Mouse (Mus musculus): ENCODE measurements around the gene Hist1h2bh. TPM values are rescaled to one million over a fixed set of nuclear protein-coding genes. Genes with fewer than 3 reads are reported as not detected.
A peak's percentile ranks its signal among the peaks of the same experiment; 100 is the strongest.

Hist1h2bh gene
- polyA plus RNA-seq, 1 experiment from 2014 or later, result 0.73 TPM

GRCm38 (mm10) chr13:23498653-23499052, 44.5 kb downstream of the Hist1h2bh start:
- no peak for DNase-seq (ENCODE audit: low spot score)
- peak overlapping the region; percentile 73 for H3K27ac ChIP-seq
- no peaks in the 10 kb centered on the region for H3K36me3 ChIP-seq
- no peaks in the 10 kb centered on the region for H3K27me3 ChIP-seq (ENCODE audit: insufficient read depth, poor library complexity, severe bottlenecking)
- H3K4me3 ChIP-seq, result peak overlapping the region; percentile 62
- no peaks in the 10 kb centered on the region for H3K9me3 ChIP-seq
- WGBS, result 3% methylated on average over 10 of the region's 10 CpGs
- H3K4me1 ChIP-seq, result peaks cover 8% of the 10 kb centered on the region

- WGBS, result 1% methylated on average over 19 of the region's 19 CpGs
- DNase-seq (ENCODE audit: low spot score), result peak; percentile 86
- peak overlapping the region; percentile 62 for H3K4me3 ChIP-seq
- peaks cover 6% of the 10 kb centered on the region; the same call in 1 of the 2 replicates for H3K4me1 ChIP-seq
- no peaks in the 10 kb centered on the region for H3K36me3 ChIP-seq
- peak overlapping the region; percentile 73 for H3K27ac ChIP-seq
- no peaks in the 10 kb centered on the region for H3K27me3 ChIP-seq (ENCODE audit: insufficient read depth, poor library complexity, severe bottlenecking)
- H3K9me3 ChIP-seq, result no peaks in the 10 kb centered on the region
Measured at GRCm38 (mm10) chr13:23497656-23498321, 45.4 kb downstream of the Hist1h2bh start.

GRCm38 (mm10) chr13:23495526-23495925, 47.7 kb downstream of the Hist1h2bh start:
- Histone ChIP-seq H3K4me3 (no peak overlapping the region), H3K9me3 (no peaks in the 10 kb centered on the region), H3K36me3 (no peaks in the 10 kb centered on the region), H3K27ac (no peak overlapping the region), H3K4me1 (peaks cover 6% of the 10 kb centered on the region; the same call in 1 of the 2 replicates), H3K27me3 (ENCODE audit: insufficient read depth, poor library complexity, severe bottlenecking) (no peaks in the 10 kb centered on the region)
- no peak for DNase-seq (ENCODE audit: low spot score)
- 72% methylated on average over 6 of the region's 6 CpGs for WGBS

- no peaks in the 10 kb centered on the region for H3K36me3 ChIP-seq
- peaks cover 11% of the 10 kb centered on the region for H3K4me1 ChIP-seq
- no peak for DNase-seq (ENCODE audit: low spot score)
- no peaks in the 10 kb centered on the region for H3K9me3 ChIP-seq
- H3K27me3 ChIP-seq (ENCODE audit: insufficient read depth, poor library complexity, severe bottlenecking), result peaks cover 7% of the 10 kb centered on the region; the same call in 1 of the 2 replicates
- H3K4me3 ChIP-seq, result peak overlapping the region; percentile 58
- H3K27ac ChIP-seq, result peak overlapping the region; percentile 72
- WGBS, result 3% methylated on average over 14 of the region's 14 CpGs
Measured at GRCm38 (mm10) chr13:23491990-23492389, 51.2 kb downstream of the Hist1h2bh start.

Small RNAs within 50 kb of the gene (microRNA-seq; reads per million reads assigned to microRNA genes)
- not detected for gene Gm44297
- not detected for gene Gm44359
- gene Gm44394, result not detected
- 2.5 reads per million, percentile 2 among the genes with 10 or more reads in this experiment for gene n-TStga1

Other genes starting within 250 kb of the Hist1h2bh start
- gene Zfp322a, start 174.2 kb downstream of the Hist1h2bh start, polyA plus RNA-seq (2016; fragmentation: Nextera tagmentation; extraction: Ambion mirVana), result 39.0 and 42.2 TPM in 2 replicates
- 10.1 and 13.0 TPM in 2 replicates for gene Abt1, start 119.5 kb downstream of the Hist1h2bh start, polyA plus RNA-seq (2016; fragmentation: Nextera tagmentation; extraction: Ambion mirVana)
- gene Btn1a1, start 77.5 kb downstream of the Hist1h2bh start, polyA plus RNA-seq (2016; fragmentation: Nextera tagmentation; extraction: Ambion mirVana), result 0.04 and 0.96 TPM in 2 replicates
- 0.30 and 0.75 TPM in 2 replicates for gene Btn2a2, start 54.5 kb downstream of the Hist1h2bh start, polyA plus RNA-seq (2016; fragmentation: Nextera tagmentation; extraction: Ambion mirVana)
- 2.5 and 2.8 TPM in 2 replicates for gene Hist1h4h, start 12.3 kb downstream of the Hist1h2bh start, polyA plus RNA-seq (2016; fragmentation: Nextera tagmentation; extraction: Ambion mirVana)
- 1.7 and 4.9 TPM in 2 replicates for gene Hist1h2af, start 9.5 kb downstream of the Hist1h2bh start, polyA plus RNA-seq (2016; fragmentation: Nextera tagmentation; extraction: Ambion mirVana)
- gene Hist1h3g, start 8.0 kb downstream of the Hist1h2bh start, polyA plus RNA-seq (2016; fragmentation: Nextera tagmentation; extraction: Ambion mirVana), result 3.2 and 3.5 TPM in 2 replicates
- 0.31 and 0.99 TPM in 2 replicates for gene Hist1h3f, start 660 bp upstream of the Hist1h2bh start, polyA plus RNA-seq (2016; fragmentation: Nextera tagmentation; extraction: Ambion mirVana)
- gene Hist1h4f, start 8.3 kb upstream of the Hist1h2bh start, polyA plus RNA-seq (2016; fragmentation: Nextera tagmentation; extraction: Ambion mirVana), result 0.51 TPM in 1 of 2 replicates, not detected in the other
- 0.17 and 0.36 TPM in 2 replicates for gene Hist1h1d, start 9.9 kb upstream of the Hist1h2bh start, polyA plus RNA-seq (2016; fragmentation: Nextera tagmentation; extraction: Ambion mirVana)
- gene Hist1h3e, start 19.0 kb upstream of the Hist1h2bh start, polyA plus RNA-seq (2016; fragmentation: Nextera tagmentation; extraction: Ambion mirVana), result 3.0 and 3.5 TPM in 2 replicates
- 39.9 and 49.4 TPM in 2 replicates for gene Hist1h2ae, start 27.8 kb upstream of the Hist1h2bh start, polyA plus RNA-seq (2016; fragmentation: Nextera tagmentation; extraction: Ambion mirVana)
- gene Hist1h2bg, start 28.0 kb upstream of the Hist1h2bh start, polyA plus RNA-seq (2016; fragmentation: Nextera tagmentation; extraction: Ambion mirVana), result 2.8 and 4.8 TPM in 2 replicates
- 1.1 and 1.8 TPM in 2 replicates for gene Hist1h2bf, start 30.8 kb upstream of the Hist1h2bh start, polyA plus RNA-seq (2016; fragmentation: Nextera tagmentation; extraction: Ambion mirVana)
- gene Hist1h2ad, start 31.0 kb upstream of the Hist1h2bh start, polyA plus RNA-seq (2016; fragmentation: Nextera tagmentation; extraction: Ambion mirVana), result 0.54 and 1.1 TPM in 2 replicates
- 1.4 and 5.3 TPM in 2 replicates for gene Hist1h3d, start 32.4 kb upstream of the Hist1h2bh start, polyA plus RNA-seq (2016; fragmentation: Nextera tagmentation; extraction: Ambion mirVana)
- 41.9 and 60.3 TPM in 2 replicates for gene Hist1h4d, start 38.2 kb upstream of the Hist1h2bh start, polyA plus RNA-seq (2016; fragmentation: Nextera tagmentation; extraction: Ambion mirVana)
- 1.2 and 1.9 TPM in 2 replicates for gene Hist1h2be, start 77.7 kb upstream of the Hist1h2bh start, polyA plus RNA-seq (2016; fragmentation: Nextera tagmentation; extraction: Ambion mirVana)
- gene Hist1h1e, start 79.2 kb upstream of the Hist1h2bh start, polyA plus RNA-seq (2016; fragmentation: Nextera tagmentation; extraction: Ambion mirVana), result 9.5 and 11.1 TPM in 2 replicates
- 0.63 and 0.84 TPM in 2 replicates for gene Hist1h2ac, start 140.6 kb upstream of the Hist1h2bh start, polyA plus RNA-seq (2016; fragmentation: Nextera tagmentation; extraction: Ambion mirVana)
- 24.3 and 29.4 TPM in 2 replicates for gene Hist1h2bc, start 140.8 kb upstream of the Hist1h2bh start, polyA plus RNA-seq (2016; fragmentation: Nextera tagmentation; extraction: Ambion mirVana)
- 0.24 TPM in 1 of 2 replicates, not detected in the other for gene Hist1h1t, start 152.4 kb upstream of the Hist1h2bh start, polyA plus RNA-seq (2016; fragmentation: Nextera tagmentation; extraction: Ambion mirVana)
- gene Hist1h4c, start 155.1 kb upstream of the Hist1h2bh start, polyA plus RNA-seq (2016; fragmentation: Nextera tagmentation; extraction: Ambion mirVana), result 3.2 and 3.3 TPM in 2 replicates
- 5.2 and 8.3 TPM in 2 replicates for gene Hfe, start 167.5 kb upstream of the Hist1h2bh start, polyA plus RNA-seq (2016; fragmentation: Nextera tagmentation; extraction: Ambion mirVana)
- 17.2 TPM in 2 replicates for gene Hist1h1c, start 195.4 kb upstream of the Hist1h2bh start, polyA plus RNA-seq (2016; fragmentation: Nextera tagmentation; extraction: Ambion mirVana)
- gene Hist1h3c, start 202.2 kb upstream of the Hist1h2bh start, polyA plus RNA-seq (2016; fragmentation: Nextera tagmentation; extraction: Ambion mirVana), result 4.2 and 4.4 TPM in 2 replicates
- gene Hist1h2bb, start 203.3 kb upstream of the Hist1h2bh start, polyA plus RNA-seq (2016; fragmentation: Nextera tagmentation; extraction: Ambion mirVana), result 1.4 and 2.9 TPM in 2 replicates
- 16.1 and 23.3 TPM in 2 replicates for gene Hist1h2ab, start 207.7 kb upstream of the Hist1h2bh start, polyA plus RNA-seq (2016; fragmentation: Nextera tagmentation; extraction: Ambion mirVana)
- gene Hist1h3b, start 208.9 kb upstream of the Hist1h2bh start, polyA plus RNA-seq (2016; fragmentation: Nextera tagmentation; extraction: Ambion mirVana), result 2.6 and 3.2 TPM in 2 replicates
- gene Hist1h4b, start 213.6 kb upstream of the Hist1h2bh start, polyA plus RNA-seq (2016; fragmentation: Nextera tagmentation; extraction: Ambion mirVana), result 3.4 and 4.4 TPM in 2 replicates
- 0.28 TPM in 1 of 2 replicates, not detected in the other for gene Hist1h4a, start 217.8 kb upstream of the Hist1h2bh start, polyA plus RNA-seq (2016; fragmentation: Nextera tagmentation; extraction: Ambion mirVana)
- gene Hist1h3a, start 219.0 kb upstream of the Hist1h2bh start, polyA plus RNA-seq (2016; fragmentation: Nextera tagmentation; extraction: Ambion mirVana), result 2.0 and 3.2 TPM in 2 replicates
- gene Hist1h1a, start 220.3 kb upstream of the Hist1h2bh start, polyA plus RNA-seq (2016; fragmentation: Nextera tagmentation; extraction: Ambion mirVana), result 1.2 and 1.4 TPM in 2 replicates
- 0.14 TPM in 1 of 2 replicates, not detected in the other for gene Trim38, start 226.5 kb upstream of the Hist1h2bh start, polyA plus RNA-seq (2016; fragmentation: Nextera tagmentation; extraction: Ambion mirVana)